Mouse (Mus musculus) splenic B cell, adult 2 months (primary cell): Measurements from ENCODE around the gene Ano1.

ENCODE experiments used
- DNase-seq: peaks from one replicate; pipeline ENCODE4 v3.0.0-alpha.2; 2011; ENCODE audit warnings: low read depth, low spot score
- H3K27me3 ChIP-seq: 2 replicates; pipeline ENCODE4 v1.6.1; 2012; ENCODE audit warnings: mild to moderate bottlenecking, low read length, moderate library complexity, mixed read lengths; ENCODE audit not compliant: control insufficient read depth, poor library complexity, insufficient read depth, severe bottlenecking
- H3K36me3 ChIP-seq: 2 replicates; pipeline ENCODE4 v1.6.1; 2012; ENCODE audit warnings: mild to moderate bottlenecking, low read length, moderate library complexity, mixed read lengths; ENCODE audit not compliant: control insufficient read depth, poor library complexity, insufficient read depth, severe bottlenecking

The Ano1 gene

DNA sequence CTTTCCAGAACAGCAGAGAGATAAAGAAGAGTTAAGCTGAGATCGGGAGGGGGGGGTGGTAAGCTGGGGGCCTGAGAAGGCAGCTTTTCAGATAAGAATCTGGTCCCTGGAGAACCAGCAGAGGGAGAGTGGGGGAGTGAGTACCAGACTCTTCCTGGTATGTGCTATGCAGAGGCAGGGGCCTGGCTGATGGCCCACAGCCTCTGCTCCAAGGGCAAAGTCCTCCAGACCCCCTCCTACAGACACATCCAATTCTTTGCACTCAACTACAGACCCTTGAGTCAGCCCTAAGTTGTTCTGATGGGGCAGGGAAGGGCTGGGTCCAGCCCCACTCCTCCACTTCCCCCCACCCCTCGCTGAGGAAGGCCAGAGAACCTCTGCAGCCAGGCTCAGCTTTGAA is 61.9 kb downstream of the Ano1 start:
- no peaks in the 10 kb centered on the region for H3K27me3 ChIP-seq
- no peaks in the 10 kb centered on the region for H3K36me3 ChIP-seq
- DNase-seq, result no peak

GRCm38 (mm10) chr7:144689136-144689535 is 62.6 kb downstream of the Ano1 start:
- no peaks in the 10 kb centered on the region for H3K36me3 ChIP-seq
- H3K27me3 ChIP-seq, result no peaks in the 10 kb centered on the region
- DNase-seq, result no peak

DNA sequence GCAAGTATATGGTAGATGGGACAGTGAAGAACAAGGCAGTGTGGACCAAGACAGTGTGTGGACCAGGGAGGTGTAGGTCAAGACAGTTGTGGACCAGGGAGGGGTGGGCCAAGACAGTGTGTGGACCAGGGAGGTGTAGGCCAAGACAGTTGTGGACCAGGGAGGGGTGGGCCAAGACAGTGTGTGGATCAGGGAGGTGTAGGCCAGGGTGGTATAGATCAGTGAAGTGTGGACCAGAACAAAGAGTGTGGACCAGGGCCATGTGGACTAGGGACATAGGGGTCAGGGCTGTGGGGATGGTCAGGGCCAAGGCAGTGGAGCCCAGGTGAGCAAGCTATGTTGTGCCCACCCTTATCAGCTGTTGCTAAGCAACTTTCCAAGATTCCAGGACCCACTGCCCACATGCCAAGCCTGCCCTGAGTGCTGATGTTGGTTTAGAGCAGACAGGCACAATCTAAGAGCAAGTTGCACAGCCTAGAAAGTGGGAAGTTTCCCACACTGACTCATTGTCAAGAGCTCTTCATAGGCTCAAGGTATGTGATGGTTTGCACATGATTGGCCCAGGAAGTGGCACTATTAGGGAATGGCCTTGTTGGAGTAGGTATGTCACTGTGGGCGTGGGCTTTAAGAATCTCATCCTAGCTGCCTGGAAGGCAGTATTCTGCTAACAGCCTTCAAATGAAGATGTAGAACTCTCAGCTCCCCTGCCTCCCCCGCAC is 64.0 kb downstream of the Ano1 start:
- Histone ChIP-seq H3K36me3 (no peaks in the 10 kb centered on the region), H3K27me3 (no peaks in the 10 kb centered on the region)
- DNase-seq, result no peak

- no peak for DNase-seq
- Histone ChIP-seq H3K36me3 (no peaks in the 10 kb centered on the region), H3K27me3 (no peaks in the 10 kb centered on the region)
Observed at GRCm38 (mm10) chr7:144684947-144685346, 66.8 kb downstream of the Ano1 start.

DNA sequence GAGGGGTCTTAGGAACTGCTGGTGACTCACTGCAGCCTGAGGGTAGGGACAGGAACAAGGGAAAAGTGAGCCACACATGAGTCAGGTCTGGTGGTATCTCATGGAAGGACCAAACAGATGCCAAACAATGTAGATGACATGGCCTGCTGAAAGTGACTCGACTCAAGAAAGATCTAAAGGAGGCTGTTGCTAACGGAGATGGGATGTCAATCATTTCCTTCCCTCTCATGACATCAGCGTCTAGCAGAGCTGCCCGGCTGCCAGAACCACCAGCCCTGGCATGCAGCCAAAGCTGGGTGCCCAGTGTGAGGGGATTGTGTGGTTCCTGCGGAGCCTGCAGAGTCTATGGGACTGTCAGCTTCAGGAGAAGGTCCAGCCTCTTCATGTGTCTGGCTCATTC is 67.3 kb downstream of the Ano1 start:
- no peak for DNase-seq
- H3K27me3 ChIP-seq, result no peaks in the 10 kb centered on the region
- H3K36me3 ChIP-seq, result no peaks in the 10 kb centered on the region

DNA sequence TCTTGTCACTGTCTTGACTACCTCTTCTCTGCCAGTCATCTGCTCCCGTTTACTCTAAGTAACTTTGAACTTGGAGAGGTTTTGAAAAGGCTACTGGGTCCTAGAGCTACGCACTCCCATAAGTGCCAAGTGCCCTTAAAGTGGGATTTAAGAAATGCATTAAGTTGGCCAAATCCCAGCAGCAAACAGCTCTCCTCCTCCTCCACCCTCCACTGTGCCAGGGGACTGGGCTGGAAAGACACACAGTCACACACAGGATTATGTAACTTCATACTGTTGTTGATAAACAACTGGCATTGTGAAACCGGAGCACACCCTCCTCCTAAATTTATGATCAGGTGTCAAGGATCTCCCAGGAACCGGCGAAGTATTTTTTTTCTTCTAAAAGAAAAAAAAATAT is 71.7 kb downstream of the Ano1 start:
- Histone ChIP-seq H3K27me3 (no peaks in the 10 kb centered on the region), H3K36me3 (no peaks in the 10 kb centered on the region)
- no peak for DNase-seq

DNA sequence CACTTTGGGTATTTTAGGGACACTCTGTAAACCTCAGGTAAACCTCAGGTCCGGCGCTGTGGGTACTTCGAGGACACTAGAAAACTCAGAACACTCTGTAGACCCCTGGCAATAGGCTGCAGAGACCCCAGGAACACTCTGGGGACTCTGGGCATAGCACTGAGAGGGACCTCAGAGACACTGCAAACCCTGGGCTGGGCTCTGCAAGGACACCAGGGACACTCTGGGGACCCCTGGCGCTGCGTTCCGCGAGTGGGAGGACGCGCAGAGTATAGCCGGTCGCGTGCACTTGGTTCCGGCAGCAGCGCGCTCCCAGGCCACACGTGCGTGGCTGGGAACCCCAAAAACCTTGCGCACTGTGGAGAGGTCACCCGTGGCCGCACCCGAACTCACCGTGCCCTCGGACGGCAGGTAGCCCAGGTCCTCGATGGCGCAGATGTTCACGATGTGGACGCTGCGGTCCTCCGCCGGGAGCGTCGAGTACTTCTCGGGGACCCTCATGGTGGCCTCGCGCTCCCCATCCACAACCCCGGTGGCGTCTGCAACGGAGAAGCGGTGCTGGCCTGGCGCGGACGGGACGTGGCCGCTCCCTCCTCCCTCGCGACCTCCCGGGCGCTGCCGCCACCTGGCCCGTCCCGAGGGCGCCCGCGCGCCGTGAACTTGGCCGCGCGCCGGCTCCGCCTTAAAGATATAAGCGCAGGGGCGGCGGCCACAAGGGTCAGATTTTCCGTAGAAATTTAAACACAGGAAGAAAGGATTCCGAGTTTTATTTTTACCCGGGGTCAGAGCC is 73.3 kb downstream of the Ano1 start:
- no peaks in the 10 kb centered on the region for H3K27me3 ChIP-seq
- no peak for DNase-seq
- H3K36me3 ChIP-seq, result no peaks in the 10 kb centered on the region

DNA sequence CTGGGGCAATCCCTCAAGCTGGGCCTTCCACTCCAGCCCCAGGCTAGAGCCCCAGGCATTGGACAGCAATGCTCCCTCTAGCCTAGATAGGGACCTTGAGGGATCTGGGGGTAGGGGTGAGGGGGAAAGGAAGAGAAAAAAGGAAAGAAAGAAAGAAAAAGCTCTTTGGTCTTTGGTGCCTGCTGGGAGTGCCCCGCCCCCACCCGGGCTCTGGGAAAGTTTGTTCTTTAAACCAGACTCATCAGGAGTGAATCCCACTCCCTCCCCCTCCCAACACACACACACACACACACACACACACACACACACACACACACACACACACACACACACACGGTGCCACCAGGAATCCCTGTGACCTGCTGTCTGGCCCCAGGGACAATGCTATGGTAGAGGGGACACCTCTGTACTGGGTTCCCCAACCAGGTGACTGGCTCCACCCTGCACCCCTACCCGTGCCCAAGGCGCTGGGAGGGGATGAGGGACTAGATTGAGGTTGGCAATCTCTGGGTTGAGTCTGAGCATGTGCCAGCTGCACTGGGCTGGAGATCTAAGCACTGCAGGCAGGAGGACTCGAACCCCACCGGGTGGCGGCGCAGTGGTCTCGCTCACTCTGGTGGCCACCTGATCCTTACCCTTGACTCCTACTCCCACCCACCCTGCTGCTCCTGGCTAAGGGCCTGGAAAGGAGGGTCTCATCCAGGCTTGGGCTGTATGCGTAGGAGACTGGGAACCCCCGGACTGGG is 74.3 kb downstream of the Ano1 start:
- no peak for DNase-seq
- Histone ChIP-seq H3K27me3 (no peaks in the 10 kb centered on the region), H3K36me3 (no peaks in the 10 kb centered on the region)

GRCm38 (mm10) chr7:144675632-144676031 is 76.1 kb downstream of the Ano1 start:
- Histone ChIP-seq H3K27me3 (no peaks in the 10 kb centered on the region), H3K36me3 (no peaks in the 10 kb centered on the region)
- no peak for DNase-seq

GRCm38 (mm10) chr7:144669895-144670294 is 81.9 kb downstream of the Ano1 start:
- DNase-seq, result no peak
- Histone ChIP-seq H3K27me3 (no peaks in the 10 kb centered on the region), H3K36me3 (no peaks in the 10 kb centered on the region)

- Histone ChIP-seq H3K27me3 (no peaks in the 10 kb centered on the region), H3K36me3 (no peaks in the 10 kb centered on the region)
- no peak for DNase-seq
Observed at GRCm38 (mm10) chr7:144668603-144669278, 83.0 kb downstream of the Ano1 start.

DNA sequence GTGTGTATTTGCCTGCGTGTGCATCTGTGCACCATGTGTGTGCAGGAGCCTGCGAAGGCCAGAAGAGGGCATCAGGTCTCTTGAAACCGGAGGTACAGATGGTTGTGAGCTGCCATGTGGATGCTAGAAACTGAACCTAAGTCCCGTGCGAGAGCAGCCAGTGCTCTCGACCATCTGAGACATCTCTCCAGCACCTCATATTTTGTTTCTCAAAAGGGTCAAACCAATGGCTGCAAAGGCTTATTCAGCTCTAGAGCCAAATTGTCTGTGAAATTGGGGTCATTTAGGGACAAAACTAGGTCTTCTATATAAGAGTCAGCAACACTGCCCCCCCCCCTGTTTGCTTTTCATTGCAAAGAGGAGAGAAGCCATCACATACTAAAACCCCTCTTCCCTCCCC is 84.7 kb downstream of the Ano1 start:
- H3K27me3 ChIP-seq, result no peaks in the 10 kb centered on the region
- H3K36me3 ChIP-seq, result no peaks in the 10 kb centered on the region
- DNase-seq, result no peak

DNA sequence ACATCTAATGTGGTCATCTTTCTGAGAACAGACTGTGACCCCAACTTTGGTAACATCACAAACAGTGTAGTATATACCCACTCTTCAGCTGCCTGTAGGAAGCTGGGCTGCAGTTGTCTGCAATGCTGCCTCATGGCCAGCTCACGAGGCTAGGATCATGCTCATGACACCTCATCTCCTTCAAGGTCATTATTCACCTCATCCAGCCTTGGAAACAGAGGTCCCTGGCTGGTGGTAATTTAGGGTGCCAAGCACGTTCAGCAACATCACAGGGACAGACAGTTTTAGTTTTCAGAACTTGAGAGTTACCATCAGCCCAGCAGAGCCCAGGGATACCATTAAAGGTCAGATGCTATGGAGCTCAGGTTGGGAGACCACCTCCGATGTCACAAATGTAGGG is 86.2 kb downstream of the Ano1 start:
- Histone ChIP-seq H3K36me3 (no peaks in the 10 kb centered on the region), H3K27me3 (no peaks in the 10 kb centered on the region)
- DNase-seq, result no peak

GRCm38 (mm10) chr7:144663566-144663965 is 88.2 kb downstream of the Ano1 start:
- H3K27me3 ChIP-seq, result no peaks in the 10 kb centered on the region
- DNase-seq, result no peak
- H3K36me3 ChIP-seq, result no peaks in the 10 kb centered on the region
